Mouse (Mus musculus): ENCODE measurements around the gene Wrap73. TPM values are rescaled to one million over a fixed set of nuclear protein-coding genes. Genes with fewer than 3 reads are reported as not detected.

The Wrap73 gene
- total RNA-seq (2023), result 10 to 100 TPM; 12.1 to 17.8 TPM

DNA sequence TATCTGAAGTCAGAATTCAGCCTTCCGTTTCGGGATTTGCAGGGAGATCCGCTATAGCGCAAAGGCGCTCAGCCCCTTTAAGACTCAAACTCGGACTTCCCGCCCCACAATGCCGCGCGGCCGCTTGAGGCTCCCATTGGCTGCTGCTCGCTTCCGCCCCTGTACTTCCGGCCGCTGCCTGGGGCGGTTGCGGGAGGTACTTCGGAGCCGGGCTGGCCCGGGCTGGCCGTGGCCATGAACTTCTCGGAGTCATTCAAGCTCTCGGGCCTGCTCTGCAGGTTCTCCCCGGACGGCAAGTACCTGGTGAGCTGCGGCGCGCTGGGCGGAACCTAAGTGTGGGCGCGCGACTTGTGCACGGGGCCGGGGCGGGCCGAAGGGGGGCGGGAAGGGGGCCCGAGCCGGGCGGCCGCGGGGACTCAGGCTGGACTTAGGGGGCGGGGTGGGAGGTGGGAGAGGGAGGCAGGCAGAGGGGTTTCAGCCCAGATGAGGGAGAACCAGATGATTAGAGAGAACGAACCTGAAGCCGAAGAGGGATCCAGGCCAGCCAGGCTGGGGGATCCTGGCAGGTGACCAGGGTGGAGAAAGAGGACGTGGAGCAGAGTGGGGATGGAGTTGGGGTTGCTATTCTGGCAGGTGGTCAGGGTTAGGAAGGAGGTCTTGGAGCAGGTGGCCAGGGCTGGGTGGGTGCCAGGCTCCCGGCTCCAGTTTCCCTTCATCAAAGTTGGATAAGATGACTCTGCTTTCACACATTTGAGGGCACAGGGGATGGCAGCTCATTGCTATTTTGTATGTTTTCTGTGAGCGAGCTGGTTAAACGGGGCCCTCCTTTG, at the start of gene Wrap73:
Gene Wrap73 (plus strand): TSS at position 162 of the 830 bp plus-strand sequence.

DNA sequence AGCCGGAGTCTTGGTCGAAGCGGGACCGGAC, 2.2 kb upstream of the Wrap73 start, which contains the start of gene Trp73:
Gene Trp73 (minus strand): TSS at position 27 of the 31 bp plus-strand sequence.

GRCm38 (mm10) chr4:154160538-154161390, 18.6 kb downstream of the Wrap73 start, which contains the start of gene Tprgl:
TSS of gene Tprgl (minus strand) at chr4:154160666.

DNA sequence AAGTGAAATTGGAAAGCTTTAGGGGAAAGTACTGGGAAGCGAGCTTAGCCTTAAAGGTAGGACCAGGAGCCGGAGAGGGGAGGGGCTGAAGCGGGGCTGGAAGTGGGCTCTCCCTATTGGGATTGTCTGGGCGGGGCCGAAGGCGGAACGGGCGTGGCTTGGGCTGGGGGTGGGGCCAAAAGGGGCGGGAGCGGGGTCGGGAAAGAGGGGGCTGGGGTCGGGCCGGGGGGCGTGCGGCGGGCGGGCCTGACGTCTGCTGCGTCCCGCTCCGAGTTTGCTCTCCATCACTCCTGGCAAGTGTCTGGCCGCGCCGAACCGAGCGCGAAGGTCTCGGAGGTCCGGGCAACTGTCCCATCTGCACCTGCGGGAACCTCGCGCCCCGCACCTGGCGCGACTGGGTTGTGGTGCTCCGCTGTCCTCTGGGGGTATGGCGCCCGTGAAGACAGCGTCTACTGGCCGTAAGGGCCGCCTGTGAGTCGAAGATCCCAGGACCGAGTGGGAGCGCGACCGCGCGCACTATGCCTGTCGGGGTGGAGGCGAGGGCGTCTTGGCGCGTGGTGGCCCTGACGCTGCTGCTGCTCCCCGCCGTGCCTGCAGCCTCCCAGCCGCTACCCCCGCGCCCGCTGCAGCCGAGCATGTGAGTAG, 28.5 kb downstream of the Wrap73 start, which contains the start of gene Megf6:
Gene Megf6 (plus strand): TSS at position 225 of the 645 bp plus-strand sequence.

Other genes starting within 250 kb of the Wrap73 start
- 10 to 100 TPM; 21.3 to 28.9 TPM for gene A430005L14Rik, start 185.1 kb upstream of the Wrap73 start, total RNA-seq (2023)
- gene Dffb, start 167.2 kb upstream of the Wrap73 start, total RNA-seq (2023), result 10 to 100 TPM; 10.6 to 15.3 TPM
- gene Cep104, start 167.2 kb upstream of the Wrap73 start, total RNA-seq (2023), result 10 to 100 TPM in 1 of 2 experiments, 1 to 10 TPM in 1; 9.6 to 13.9 TPM
- 10 to 100 TPM; 43.1 to 53.3 TPM for gene Lrrc47, start 130.6 kb upstream of the Wrap73 start, total RNA-seq (2023)
- not detected for gene Smim1, start 116.1 kb upstream of the Wrap73 start, total RNA-seq (2023)
- not detected for gene Ccdc27, start 99.7 kb upstream of the Wrap73 start, total RNA-seq (2023)
- gene Trp73, start 2.2 kb upstream of the Wrap73 start, total RNA-seq (2023), result not detected
- 100 to 1,000 TPM; 118 to 119 TPM for gene Tprgl, start 18.3 kb downstream of the Wrap73 start, total RNA-seq (2023)
- under 1 TPM; 0.39 to 0.50 TPM for gene Megf6, start 28.4 kb downstream of the Wrap73 start, total RNA-seq (2023)
- not detected for gene Arhgef16, start 159.3 kb downstream of the Wrap73 start, total RNA-seq (2023)
- not detected for gene B230104I21Rik, start 193.8 kb downstream of the Wrap73 start, total RNA-seq (2023)